Mouse (Mus musculus) CH12.LX (cell line): ENCODE results near the gene Bcl11a.

Source experiments
- CHD2 ChIP-seq: IDR thresholded peaks from 2 replicates; pipeline ENCODE4 v1.6.1; 2011; ENCODE audit warnings: low read length, improper control_type of control experiment
- CTCF ChIP-seq, 2 experiments: IDR thresholded peaks in 1 of 2; conservative IDR thresholded peaks in 1 of 2; 2 replicates each; pipeline ENCODE4 v1.5.1; 2011 to 2012; ENCODE audit warnings: low read depth in 2 of 2, low read length in 2 of 2, improper control_type of control experiment in 1 of 2, inconsistent platforms in 1 of 2, mild to moderate bottlenecking in 1 of 2, moderate library complexity in 1 of 2
- ELF1 ChIP-seq: IDR thresholded peaks from 2 replicates; pipeline ENCODE4 v1.6.1; 2014; ENCODE audit warnings: low read depth, mild to moderate bottlenecking, inconsistent platforms, low read length, improper control_type of control experiment
- EP300 ChIP-seq: IDR thresholded peaks from 2 replicates; pipeline ENCODE4 v1.6.1; 2011; ENCODE audit warnings: low read length, improper control_type of control experiment
- JUND ChIP-seq: conservative IDR thresholded peaks from 2 replicates; pipeline ENCODE4 v1.6.1; 2011; ENCODE audit warnings: low read depth, low read length, improper control_type of control experiment
- NRF1 ChIP-seq: IDR thresholded peaks from 2 replicates; pipeline ENCODE4 v1.6.1; 2014; ENCODE audit warnings: low read depth, mild to moderate bottlenecking, inconsistent platforms, low read length, improper control_type of control experiment, moderate library complexity
- POLR2A ChIP-seq: IDR thresholded peaks from 2 replicates; pipeline ENCODE4 v1.6.1; 2011; ENCODE audit warnings: low read depth, mild to moderate bottlenecking, improper control_type of control experiment, low read length
- USF2 ChIP-seq: conservative IDR thresholded peaks from 2 replicates; pipeline ENCODE4 v1.6.1; 2011; ENCODE audit warnings: low read depth, low read length, improper control_type of control experiment
- ZKSCAN1 ChIP-seq: IDR thresholded peaks from 2 replicates; pipeline ENCODE4 v1.6.1; 2012; ENCODE audit warnings: low read depth, inconsistent platforms, low read length, improper control_type of control experiment, borderline replicate concordance

- TF ChIP-seq CHD2 (no peak), NRF1 (no peak), USF2 (no peak), JUND (no peak), EP300 (no peak), POLR2A (no peak), CTCF (conservative IDR thresholded peaks at IDR 0.05 in 1 of 2, IDR thresholded peaks at IDR 0.05 in 1 of 2; ENCODE audit: low read depth in 2 of 2, low read length in 2 of 2) (no peak), ELF1 (no peak), ZKSCAN1 (no peak)
These were observed 45.0 kb downstream of the Bcl11a start for GRCm38 (mm10) chr11:24122899-24123298.
